Mouse (Mus musculus): ENCODE data around the gene Cc2d2a.

DNA sequence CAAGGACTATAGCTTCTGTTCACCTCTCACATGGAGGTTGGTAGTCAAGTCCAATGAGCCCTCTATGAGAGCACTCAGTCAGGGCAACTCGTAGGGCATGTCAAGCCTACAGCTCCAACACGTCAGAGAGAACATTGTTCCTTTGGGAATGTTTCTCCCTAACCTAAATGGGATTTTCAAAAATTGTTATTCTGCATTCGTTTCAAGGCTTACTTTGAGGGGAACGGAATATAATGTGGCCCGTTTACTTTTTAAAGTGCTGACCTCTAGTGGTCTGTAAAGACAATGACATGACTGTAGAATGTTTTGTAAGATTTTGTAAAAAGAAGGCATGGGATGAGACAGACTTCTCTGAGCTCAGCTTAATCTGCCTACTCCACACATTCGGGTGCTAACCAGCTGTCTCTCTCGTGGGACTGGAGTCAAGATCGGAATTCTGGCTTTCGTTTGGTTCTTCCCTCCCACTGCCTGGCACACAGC lies 27.5 kb upstream of the Cc2d2a start:
- TF ChIP-seq GATA1 (IDR thresholded peaks at IDR 0.05; ENCODE audit: low read length) (no peak), TAL1 (IDR thresholded peaks at IDR 0.05; ENCODE audit: low read length) (no peak)

Data from erythroblast, embryonic 14.5 days (primary cell).